Mouse (Mus musculus): Measurements from ENCODE around the gene Tbc1d23. TPM values are rescaled to one million over a fixed set of nuclear protein-coding genes. Genes with fewer than 3 reads are reported as not detected.

Tbc1d23 gene
- 51.5 to 65.1 TPM (median 54.9 TPM) in 4 replicates for total RNA-seq (2023)

GRCm38 (mm10) chr16:57231089-57231936, at the start of gene Tbc1d23:
Gene Tbc1d23, minus strand, starts transcription at chr16:57231504.

GRCm38 (mm10) chr16:57166611-57167513, 64.4 kb downstream of the Tbc1d23 start, which contains the start of gene Nit2:
Gene Nit2, minus strand, starts transcription at chr16:57167341.

DNA sequence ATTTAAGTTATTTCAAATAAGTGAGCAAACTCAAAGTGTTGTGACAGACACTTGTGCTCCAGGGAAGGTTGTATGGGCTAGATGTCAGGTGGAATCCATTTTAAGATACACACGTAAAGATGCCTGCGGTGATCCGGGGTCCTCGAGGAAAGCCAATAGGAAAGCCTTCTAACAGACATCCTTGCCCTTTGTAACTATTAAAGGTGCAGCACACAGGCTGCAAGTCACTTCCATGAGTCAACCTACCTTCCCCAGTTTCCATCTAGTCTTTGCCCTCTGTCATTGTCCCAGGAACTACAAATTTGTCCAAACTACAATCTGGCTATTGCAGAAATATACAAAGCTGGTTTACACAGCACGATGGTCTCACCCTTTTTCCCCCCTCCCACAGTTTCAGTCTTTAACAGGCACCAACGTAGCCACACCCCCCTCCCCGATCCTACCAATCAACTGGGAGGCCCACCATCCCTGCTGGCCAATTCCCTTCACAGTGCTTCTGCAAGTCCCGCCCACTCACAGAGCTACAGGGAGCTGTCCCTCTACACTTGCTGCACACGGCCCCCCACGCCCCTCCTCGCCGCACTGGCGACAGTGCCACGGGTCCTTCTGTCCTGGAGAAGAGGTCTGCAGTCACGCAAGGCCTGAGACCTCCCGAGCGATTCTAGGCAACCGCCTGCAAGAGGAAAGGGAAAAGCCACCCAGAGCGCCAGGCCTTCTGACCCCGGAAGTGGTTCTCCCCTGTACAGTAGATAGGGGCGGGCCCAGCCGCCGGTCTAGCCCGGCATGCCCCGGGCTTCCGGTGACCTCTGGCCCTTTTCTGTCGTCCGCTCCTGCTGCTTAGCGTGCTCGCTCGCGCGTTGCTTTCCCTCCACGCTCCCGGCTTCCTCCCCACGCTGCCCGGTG, 110.1 kb downstream of the Tbc1d23 start, which contains the start of gene Tomm70a:
Gene Tomm70a, plus strand, starts transcription at position 791 of the 903 bp plus-strand sequence.

Other genes starting within 250 kb of the Tbc1d23 start
- not detected in 4 replicates for gene Tmem45a2, start 160.1 kb downstream of the Tbc1d23 start, total RNA-seq (2023)
- 27.2 to 29.3 TPM (median 28.8 TPM) in 4 replicates for gene Tomm70a, start 109.8 kb downstream of the Tbc1d23 start, total RNA-seq (2023)
- gene Nit2, start 64.2 kb downstream of the Tbc1d23 start, total RNA-seq (2023): 11.9 to 22.1 TPM (median 18.8 TPM) in 4 replicates
- 0.19 to 0.21 TPM in 2 of 4 replicates, not detected in the others for gene Tmem30c, start 61.4 kb upstream of the Tbc1d23 start, total RNA-seq (2023)
- 170 to 177 TPM (median 173 TPM) in 4 replicates for gene Filip1l, start 121.6 kb upstream of the Tbc1d23 start, total RNA-seq (2023)